Mouse (Mus musculus) intestine, postnatal 0 days (tissue): Measurements from ENCODE around the gene Fut2. TPM values are rescaled to one million over a fixed set of nuclear protein-coding genes. Genes with fewer than 3 reads are reported as not detected.

Experiments used
- ATAC-seq: fragments of 200-750 bp; cut with Nextera tagmentation; 2 replicates; pipeline ENCODE4 v1.8.0; 2017; ENCODE audit warnings: mild to moderate bottlenecking, moderate TSS enrichment, moderate library complexity
- H3K27ac ChIP-seq: fragments of 300-500 bp; sonication (generic); 2 replicates; pipeline ENCODE4 v1.5.1; 2014; ENCODE audit warnings: mild to moderate bottlenecking, low read depth, low read length, moderate library complexity
- H3K27me3 ChIP-seq: fragments of 300-500 bp; sonication (generic); replicated peaks from 2 replicates; pipeline ENCODE4 v1.6.1; 2014; ENCODE audit warnings: low read length, mixed read lengths; ENCODE audit not compliant: control insufficient read depth, insufficient read depth
- H3K36me3 ChIP-seq: fragments of 300-500 bp; sonication (generic); 2 replicates; pipeline ENCODE4 v1.6.1; 2014; ENCODE audit warnings: mild to moderate bottlenecking, moderate library complexity; ENCODE audit not compliant: control insufficient read depth, insufficient read depth
- H3K4me1 ChIP-seq: fragments of 300-500 bp; sonication (generic); replicated peaks from 2 replicates; pipeline ENCODE4 v1.6.1; 2014; ENCODE audit warnings: antibody characterized with exemption, low read length, mixed read lengths; ENCODE audit not compliant: control insufficient read depth, insufficient read depth
- H3K4me2 ChIP-seq: fragments of 300-500 bp; sonication (generic); replicated peaks from 2 replicates; pipeline ENCODE4 v1.6.1; 2014; ENCODE audit warnings: low read depth, mild to moderate bottlenecking, moderate library complexity
- H3K4me3 ChIP-seq: fragments of 300-500 bp; sonication (generic); 2 replicates; pipeline ENCODE4 v1.5.1; 2014; ENCODE audit warnings: low read depth, low read length
- H3K9ac ChIP-seq: fragments of 300-500 bp; sonication (generic); 2 replicates; pipeline ENCODE4 v1.6.1; 2014; ENCODE audit warnings: mild to moderate bottlenecking, low read depth, low read length
- H3K9me3 ChIP-seq: fragments of 300-500 bp; sonication (generic); 2 replicates; pipeline ENCODE4 v1.6.1; 2016; ENCODE audit warnings: mixed run types; ENCODE audit not compliant: control insufficient read depth
- CTCF ChIP-seq: sonication (generic); IDR thresholded peaks from 2 replicates; pipeline ENCODE4 v1.5.1; 2016; ENCODE audit warnings: low read depth, mild to moderate bottlenecking, control low read depth, antibody characterized with exemption, moderate library complexity
- WGBS: fragments of 180-500 bp; shearing (Covaris S2); extraction: QIAGEN DNeasy Blood & Tissue Kit; methylation state at CpG from one replicate; pipeline ENCODE4 v1.1.7; 2014; 5-methylcytosine and 5-hydroxymethylcytosine counted together
- polyA plus RNA-seq: library from polyadenylated mRNA; unstranded; fragments of >200 nt; fragmentation: Nextera tagmentation; extraction: Ambion mirVana; gene quantifications from 2 replicates; pipeline ENCODE4 v1.2.1, GENCODE M21; 2015

Fut2 gene
- polyA plus RNA-seq, 1 experiment from 2014 or later, result 3.6 TPM

DNA sequence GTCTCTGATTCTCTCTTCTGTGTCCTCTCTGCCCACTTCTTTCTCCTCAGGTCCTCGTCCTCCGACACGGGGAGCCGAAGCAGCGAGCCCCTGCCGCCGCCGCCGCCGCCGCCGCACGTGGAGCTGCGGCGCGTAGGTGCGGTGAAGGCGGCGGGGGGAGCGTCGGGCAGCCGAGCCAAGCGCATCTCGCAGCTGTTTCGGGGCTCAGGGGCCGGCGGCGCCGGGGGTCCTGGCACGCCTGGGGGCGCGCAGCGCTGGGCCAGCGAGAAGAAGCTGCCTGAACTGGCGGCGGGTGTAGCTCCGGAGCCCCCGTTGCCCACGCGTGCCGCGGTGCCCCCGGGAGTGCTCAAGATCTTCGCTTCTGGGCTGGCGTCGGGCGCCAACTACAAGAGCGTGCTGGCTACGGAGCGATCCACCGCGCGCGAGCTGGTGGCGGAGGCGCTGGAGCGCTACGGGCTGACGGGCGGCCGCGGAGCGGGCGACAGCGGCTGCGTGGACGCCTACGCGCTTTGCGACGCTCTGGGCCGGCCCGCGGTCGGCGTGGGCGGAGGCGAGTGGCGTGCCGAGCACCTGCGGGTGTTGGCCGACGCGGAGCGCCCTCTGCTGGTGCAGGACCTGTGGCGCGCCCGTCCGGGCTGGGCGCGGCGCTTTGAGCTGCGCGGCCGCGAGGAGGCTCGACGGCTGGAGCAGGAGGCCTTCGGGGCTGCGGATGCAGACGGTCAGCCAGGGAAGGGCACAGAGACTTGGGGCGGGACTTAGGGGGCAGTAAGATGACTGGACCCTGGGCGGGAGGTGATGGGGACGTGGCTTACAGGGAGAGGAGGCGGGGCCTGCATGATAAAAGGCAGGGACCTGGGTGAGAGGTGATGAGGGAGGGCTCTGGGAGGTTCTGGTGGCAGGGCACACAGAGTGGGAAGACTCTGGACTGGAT, 37.6 kb downstream of the Fut2 start:
- ATAC-seq, result peak; percentile 79
- H3K27me3 ChIP-seq, result peaks cover 73% of the 10 kb centered on the region
- no peaks in the 10 kb centered on the region for H3K36me3 ChIP-seq
- H3K4me1 ChIP-seq, result no peaks in the 10 kb centered on the region; the same call in 1 of the 2 replicates
- WGBS, result 2% methylated on average over 99 of the region's 105 CpGs
- peak overlapping the region; percentile 44 for H3K4me3 ChIP-seq
- peak; percentile 94 for TF ChIP-seq CTCF
- H3K9me3 ChIP-seq, result no peaks in the 10 kb centered on the region
- H3K27ac ChIP-seq, result peak overlapping the region; percentile 28; the same call in 1 of the 2 replicates
- peak overlapping the region; percentile 51 for H3K9ac ChIP-seq
- H3K4me2 ChIP-seq, result peak overlapping the region; percentile 78

DNA sequence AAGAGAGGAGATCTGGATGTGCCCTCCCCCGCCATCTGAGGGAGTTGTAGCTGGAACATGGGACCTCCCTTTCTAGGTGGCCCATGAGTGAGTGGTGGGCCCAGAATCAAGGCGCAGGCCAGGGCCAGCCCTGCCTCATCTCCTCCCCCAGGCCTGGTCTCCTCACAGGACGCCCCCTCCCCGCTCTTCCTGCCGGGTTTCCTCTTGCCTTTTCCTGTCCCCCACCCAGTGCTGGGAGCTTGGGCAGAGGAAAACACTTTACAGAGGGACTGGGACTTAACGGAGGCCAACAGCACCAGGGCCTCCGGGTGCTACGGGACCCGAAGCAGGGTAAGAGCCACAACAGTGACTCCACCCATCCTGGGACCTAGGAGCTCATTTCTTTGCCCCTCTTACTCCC, 38.9 kb downstream of the Fut2 start, which contains the start of gene Rasip1:
Gene Rasip1, plus strand, starts transcription at position 228 of the 400 bp plus-strand sequence.
- no peak for ATAC-seq
- Histone ChIP-seq H3K36me3 (no peaks in the 10 kb centered on the region), H3K4me2 (peak within 1 kb of the TSS; percentile 78), H3K4me3 (peak within 1 kb of the TSS; percentile 44), H3K9me3 (no peaks in the 10 kb centered on the region), H3K27ac (peak within 1 kb of the TSS; percentile 28), H3K9ac (peak within 1 kb of the TSS; percentile 51), H3K4me1 (no peaks in the 10 kb centered on the region; the same call in 1 of the 2 replicates), H3K27me3 (peaks cover 73% of the 10 kb centered on the region)
- WGBS, result 85% methylated on average over 9 of the region's 9 CpGs
- TF ChIP-seq CTCF, result no peak

DNA sequence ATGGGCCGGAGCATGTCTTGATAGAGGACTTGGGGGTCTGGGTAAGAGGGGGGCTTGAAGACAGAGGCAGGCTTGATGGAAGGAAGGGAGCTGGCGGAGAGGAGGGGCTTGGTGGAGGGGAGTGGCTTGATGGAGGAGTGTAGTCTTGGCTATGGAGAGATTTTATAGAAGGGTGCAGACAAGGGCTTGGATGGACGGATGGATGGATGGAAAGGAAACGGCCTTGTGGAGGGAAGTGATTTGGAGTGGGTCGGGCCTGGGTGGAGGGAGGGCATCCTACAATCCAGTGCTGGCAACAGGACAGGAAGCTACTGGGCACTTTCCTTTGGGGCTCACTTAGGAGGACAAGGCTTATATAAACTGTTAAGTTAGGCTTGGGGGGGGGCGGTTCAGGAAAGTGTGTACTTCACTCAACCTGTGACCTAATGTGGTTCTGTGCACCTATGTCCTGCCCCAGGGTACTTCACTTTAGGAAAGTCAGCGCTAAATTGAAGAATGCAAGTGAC, 39.6 kb downstream of the Fut2 start:
- WGBS, result 84% methylated on average over 7 of the region's 7 CpGs
- no peak overlapping the region for H3K27ac ChIP-seq

DNA sequence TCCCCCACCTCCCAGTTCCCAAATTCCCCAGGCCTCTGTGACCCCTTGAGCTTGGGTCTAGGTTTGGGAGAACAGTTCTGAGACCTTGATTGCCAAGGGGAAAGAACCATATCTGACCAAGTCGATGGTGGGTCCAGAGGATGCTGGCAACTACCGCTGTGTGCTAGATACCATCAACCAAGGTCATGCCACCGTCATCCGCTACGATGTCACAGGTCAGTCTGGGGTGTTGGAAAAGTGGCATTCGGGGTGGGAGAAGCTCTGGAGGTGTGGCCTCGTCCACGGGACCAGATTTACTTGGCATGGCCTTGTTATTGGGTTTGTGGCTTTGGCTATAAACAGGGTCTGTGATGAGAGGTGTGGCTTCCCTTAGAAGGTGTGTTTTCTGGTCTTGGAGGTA, 40.7 kb downstream of the Fut2 start:
- Histone ChIP-seq H3K36me3 (no peaks in the 10 kb centered on the region), H3K27me3 (peaks cover 62% of the 10 kb centered on the region), H3K4me2 (no peak overlapping the region), H3K27ac (no peak overlapping the region), H3K4me1 (no peaks in the 10 kb centered on the region; the same call in 1 of the 2 replicates), H3K9me3 (no peaks in the 10 kb centered on the region), H3K4me3 (no peak overlapping the region), H3K9ac (no peak overlapping the region)
- WGBS, result 85% methylated on average over 8 of the region's 8 CpGs
- TF ChIP-seq CTCF, result no peak
- ATAC-seq, result no peak

More for the DNA sequence above, 39.6 kb downstream of the Fut2 start:
- ATAC-seq, result no peak
- Histone ChIP-seq H3K4me1 (no peaks in the 10 kb centered on the region; the same call in 1 of the 2 replicates), H3K9ac (no peak overlapping the region), H3K27me3 (peaks cover 66% of the 10 kb centered on the region), H3K9me3 (no peaks in the 10 kb centered on the region), H3K36me3 (no peaks in the 10 kb centered on the region), H3K4me2 (no peak overlapping the region), H3K4me3 (no peak overlapping the region)
- no peak for TF ChIP-seq CTCF

DNA sequence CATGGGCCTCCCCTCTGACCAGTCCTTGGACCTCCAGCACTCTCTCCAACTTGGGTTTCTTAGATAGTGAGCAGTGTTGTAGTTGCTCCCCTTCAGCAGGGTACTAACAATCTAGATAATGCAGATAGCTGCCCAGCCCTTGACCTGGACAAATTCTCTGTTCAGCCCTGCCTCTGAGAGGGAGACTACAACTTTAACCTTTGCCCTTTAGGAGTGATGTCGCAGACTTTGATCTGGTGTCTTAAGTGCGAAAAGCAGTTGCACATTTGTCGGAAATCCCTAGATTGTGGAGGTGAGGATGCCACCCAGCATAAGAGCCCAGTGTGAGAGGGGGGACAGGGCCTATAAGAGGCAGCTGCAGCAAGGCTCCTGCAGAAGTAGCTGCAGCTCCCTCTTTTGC, 41.5 kb downstream of the Fut2 start:
- no peak for TF ChIP-seq CTCF
- Histone ChIP-seq H3K4me1 (no peaks in the 10 kb centered on the region; the same call in 1 of the 2 replicates), H3K4me2 (no peak overlapping the region), H3K9me3 (no peaks in the 10 kb centered on the region), H3K4me3 (no peak overlapping the region), H3K27ac (no peak overlapping the region), H3K9ac (no peak overlapping the region), H3K27me3 (peaks cover 61% of the 10 kb centered on the region), H3K36me3 (no peaks in the 10 kb centered on the region)
- ATAC-seq, result no peak
- WGBS, result 52% methylated on average over 3 of the region's 3 CpGs

DNA sequence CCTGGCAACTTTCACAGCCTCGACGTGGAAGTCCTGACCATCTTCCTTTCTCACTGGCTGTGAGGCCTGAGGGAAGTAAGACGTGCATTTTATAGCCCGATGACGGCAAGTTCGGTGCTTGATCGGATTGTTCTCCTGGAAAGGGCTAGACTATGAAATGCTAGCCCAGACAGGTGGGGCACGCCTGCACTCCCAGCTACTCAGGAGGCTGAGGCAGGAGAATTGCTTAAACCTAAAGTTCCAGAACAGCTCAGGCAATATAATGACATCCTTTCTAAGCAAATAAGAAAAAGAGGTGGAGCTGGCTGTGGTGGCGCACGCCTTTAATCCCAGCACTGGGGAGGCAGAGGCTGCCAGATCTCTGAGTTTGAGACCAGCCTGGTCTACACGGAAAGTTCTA, 42.7 kb downstream of the Fut2 start:
- Histone ChIP-seq H3K4me2 (no peak overlapping the region), H3K4me3 (no peak overlapping the region), H3K4me1 (no peaks in the 10 kb centered on the region; the same call in 1 of the 2 replicates), H3K9me3 (no peaks in the 10 kb centered on the region), H3K36me3 (no peaks in the 10 kb centered on the region), H3K9ac (no peak overlapping the region), H3K27me3 (peaks cover 62% of the 10 kb centered on the region), H3K27ac (no peak overlapping the region)
- TF ChIP-seq CTCF, result no peak
- WGBS, result 95% methylated on average over 11 of the region's 11 CpGs
- ATAC-seq, result no peak
